Mouse (Mus musculus) liver, postnatal 0 days (tissue): ENCODE measurements around the gene Rps6ka2. TPM values are rescaled to one million over a fixed set of nuclear protein-coding genes. Genes with fewer than 3 reads are reported as not detected.

Experiments used
- ATAC-seq: fragments of 200-750 bp; cut with Nextera tagmentation; 2 replicates; pipeline ENCODE4 v1.8.0; 2017; ENCODE audit warnings: mild to moderate bottlenecking, moderate library complexity
- DNase-seq: peaks from one replicate; pipeline ENCODE4 v3.0.0-alpha.2; 2016
- H3K27ac ChIP-seq: fragments of 300-500 bp; sonication (generic); 2 replicates; pipeline ENCODE4 v1.5.1; 2014; ENCODE audit warnings: antibody characterized with exemption, moderate library complexity, mild to moderate bottlenecking, low read depth
- H3K27me3 ChIP-seq: fragments of 300-500 bp; sonication (generic); 2 replicates; pipeline ENCODE4 v1.6.1; 2014; ENCODE audit warnings: low read length, control low read depth, mixed read lengths; ENCODE audit not compliant: insufficient read depth
- H3K36me3 ChIP-seq: fragments of 300-500 bp; sonication (generic); replicated peaks from 2 replicates; pipeline ENCODE4 v1.6.1; 2014; ENCODE audit warnings: mild to moderate bottlenecking, control low read depth, low read length, moderate library complexity, mixed read lengths; ENCODE audit not compliant: insufficient read depth
- H3K4me1 ChIP-seq: fragments of 300-500 bp; sonication (generic); 2 replicates; pipeline ENCODE4 v1.6.1; 2014; ENCODE audit warnings: antibody characterized with exemption, mild to moderate bottlenecking, control low read depth; ENCODE audit not compliant: insufficient read depth
- H3K4me2 ChIP-seq: fragments of 300-500 bp; sonication (generic); 2 replicates; pipeline ENCODE4 v1.6.1; 2014; ENCODE audit warnings: low read depth, mild to moderate bottlenecking, low read length, moderate library complexity, mixed read lengths
- H3K4me3 ChIP-seq: fragments of 300-500 bp; sonication (generic); 2 replicates; pipeline ENCODE4 v1.5.1; 2014; ENCODE audit warnings: low read depth, low read length
- H3K9ac ChIP-seq: fragments of 300-500 bp; sonication (generic); replicated peaks from 2 replicates; pipeline ENCODE4 v1.6.1; 2014; ENCODE audit warnings: mild to moderate bottlenecking, moderate library complexity
- H3K9me3 ChIP-seq: fragments of 300-500 bp; sonication (generic); 2 replicates; pipeline ENCODE4 v1.6.1; 2016; ENCODE audit warnings: mild to moderate bottlenecking, control low read depth, low read length, mixed read lengths
- CTCF ChIP-seq: sonication (generic); IDR thresholded peaks from 2 replicates; pipeline ENCODE4 v1.5.1; 2016; ENCODE audit warnings: antibody characterized with exemption, low read depth
- EP300 ChIP-seq: IDR thresholded peaks from 2 replicates; pipeline ENCODE4 v1.6.1; 2016; ENCODE audit warnings: antibody characterized with exemption, low read depth, mild to moderate bottlenecking
- WGBS: fragments of 180-500 bp; shearing (Covaris S2); extraction: QIAGEN DNeasy Blood & Tissue Kit; methylation state at CpG from one replicate; pipeline ENCODE4 v1.1.7; 2014; ENCODE audit not compliant: insufficient replicate concordance; 5-methylcytosine and 5-hydroxymethylcytosine counted together
- polyA plus RNA-seq: library from polyadenylated mRNA; unstranded; fragments of >200 nt; fragmentation: Nextera tagmentation; extraction: Ambion mirVana; gene quantifications from 2 replicates; pipeline ENCODE4 v1.2.1, GENCODE M21; 2015

Rps6ka2 gene
- polyA plus RNA-seq, 1 experiment from 2014 or later: 1.2 TPM

- no peaks in the 10 kb centered on the region for H3K36me3 ChIP-seq
- no peaks in the 10 kb centered on the region for H3K9me3 ChIP-seq
- H3K4me3 ChIP-seq: no peak overlapping the region
- ATAC-seq (no peak), DNase-seq (no peak)
- no peak overlapping the region for H3K9ac ChIP-seq
- no peak overlapping the region for H3K27ac ChIP-seq
- no peaks in the 10 kb centered on the region for H3K4me1 ChIP-seq
- TF ChIP-seq EP300: no peak
- no peak for TF ChIP-seq CTCF
- no peak overlapping the region for H3K4me2 ChIP-seq
- WGBS: 82% methylated on average over 11 of the region's 11 CpGs
- no peaks in the 10 kb centered on the region for H3K27me3 ChIP-seq
These were observed 47.9 kb downstream of the Rps6ka2 start for GRCm38 (mm10) chr17:7217791-7218329.

DNA sequence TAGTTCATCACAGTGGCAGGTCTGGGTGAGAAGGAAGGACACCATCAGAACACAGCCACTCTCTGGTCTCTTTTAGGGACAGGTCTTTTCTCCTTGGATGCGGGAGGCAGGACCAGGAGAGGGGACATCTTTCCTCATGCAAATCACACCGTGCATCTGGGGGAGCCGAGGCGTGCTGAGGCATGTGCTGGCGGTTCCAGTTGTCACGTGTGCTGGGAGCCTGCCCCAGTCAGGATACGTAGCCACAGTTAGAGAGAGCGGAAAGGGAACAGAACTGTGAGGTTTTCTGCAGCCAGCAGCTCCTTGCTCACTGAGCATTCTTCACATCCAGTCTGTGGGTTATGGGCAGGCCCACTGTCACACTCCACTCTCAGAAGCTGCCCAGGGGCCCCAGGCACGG, 48.5 kb downstream of the Rps6ka2 start:
- Histone ChIP-seq H3K9me3 (no peaks in the 10 kb centered on the region), H3K4me1 (no peaks in the 10 kb centered on the region), H3K36me3 (no peaks in the 10 kb centered on the region), H3K4me3 (no peak overlapping the region), H3K27me3 (no peaks in the 10 kb centered on the region), H3K9ac (no peak overlapping the region), H3K27ac (no peak overlapping the region), H3K4me2 (no peak overlapping the region)
- ATAC-seq: no peak
- DNase-seq: no peak
- WGBS: 72% methylated on average over 9 of the region's 9 CpGs
- no peak for TF ChIP-seq EP300
- TF ChIP-seq CTCF: no peak

GRCm38 (mm10) chr17:7219044-7219718, 49.3 kb downstream of the Rps6ka2 start:
- 53% methylated on average over 11 of the region's 11 CpGs for WGBS
- Histone ChIP-seq H3K27me3 (no peaks in the 10 kb centered on the region), H3K9ac (no peak overlapping the region), H3K36me3 (no peaks in the 10 kb centered on the region), H3K27ac (no peak overlapping the region), H3K4me3 (no peak overlapping the region), H3K4me1 (no peaks in the 10 kb centered on the region), H3K4me2 (no peak overlapping the region), H3K9me3 (no peaks in the 10 kb centered on the region)
- no peak for TF ChIP-seq CTCF
- ATAC-seq (no peak), DNase-seq (no peak)

DNA sequence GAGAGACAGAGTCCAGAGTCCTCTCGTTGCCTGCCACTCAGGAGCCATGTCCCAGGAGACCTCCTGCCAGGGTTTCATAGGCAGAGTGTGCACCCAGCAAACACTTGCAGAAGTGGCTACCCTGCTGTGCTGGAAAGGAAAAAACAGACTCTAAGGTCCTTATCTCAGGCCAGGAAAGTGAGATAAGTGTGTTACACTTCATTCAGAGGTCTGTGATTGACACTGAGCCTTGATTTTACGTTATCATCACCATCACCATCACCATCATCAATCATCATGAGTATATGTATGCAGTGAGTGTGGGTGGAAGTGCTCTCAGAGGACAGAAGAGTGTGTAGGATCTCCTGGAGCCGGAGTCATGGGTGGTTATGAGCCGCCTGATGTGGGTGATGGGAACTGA, 51.4 kb downstream of the Rps6ka2 start:
- Histone ChIP-seq H3K9ac (no peak overlapping the region), H3K27me3 (no peaks in the 10 kb centered on the region), H3K27ac (no peak overlapping the region), H3K4me3 (no peak overlapping the region), H3K4me2 (no peak overlapping the region), H3K9me3 (no peaks in the 10 kb centered on the region), H3K4me1 (no peaks in the 10 kb centered on the region), H3K36me3 (no peaks in the 10 kb centered on the region)
- ATAC-seq: no peak
- TF ChIP-seq EP300 (no peak), CTCF (no peak)
- 72% methylated on average over 4 of the region's 4 CpGs for WGBS
- no peak for DNase-seq

- DNase-seq (no peak), ATAC-seq (no peak)
- Histone ChIP-seq H3K9me3 (no peaks in the 10 kb centered on the region), H3K27ac (no peak overlapping the region), H3K4me3 (no peak overlapping the region), H3K4me2 (no peak overlapping the region), H3K27me3 (no peaks in the 10 kb centered on the region), H3K4me1 (no peaks in the 10 kb centered on the region), H3K36me3 (no peaks in the 10 kb centered on the region), H3K9ac (no peak overlapping the region)
- no peak for TF ChIP-seq CTCF
- no peak for TF ChIP-seq EP300
- WGBS: 25% methylated on average over 3 of the region's 3 CpGs
These were observed 52.3 kb downstream of the Rps6ka2 start for GRCm38 (mm10) chr17:7222198-7222597.

DNA sequence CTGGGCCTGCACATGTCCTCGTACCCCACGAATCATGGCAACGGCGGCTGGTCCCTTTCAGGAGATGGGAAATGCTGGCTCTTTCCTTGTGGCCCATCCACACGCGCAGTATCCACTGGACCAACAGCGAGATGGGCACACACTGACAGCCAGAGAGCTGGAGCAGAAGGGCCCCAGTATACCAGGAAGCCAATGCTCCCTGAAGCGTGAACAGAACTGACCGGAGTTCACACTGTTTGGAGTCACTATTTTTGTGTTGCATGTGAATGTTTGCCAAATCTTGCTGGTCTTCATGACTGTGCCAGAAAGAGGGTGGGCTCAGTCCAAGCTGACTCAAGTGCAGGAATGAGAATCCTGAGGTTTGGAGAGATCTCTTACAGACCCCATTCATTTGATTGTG, 58.6 kb downstream of the Rps6ka2 start:
- no peak for TF ChIP-seq CTCF
- Histone ChIP-seq H3K27ac (no peak overlapping the region), H3K36me3 (no peaks in the 10 kb centered on the region), H3K4me1 (no peaks in the 10 kb centered on the region), H3K27me3 (no peaks in the 10 kb centered on the region), H3K9me3 (no peaks in the 10 kb centered on the region), H3K4me2 (no peak overlapping the region), H3K9ac (no peak overlapping the region), H3K4me3 (no peak overlapping the region)
- DNase-seq (no peak), ATAC-seq (no peak)
- WGBS: 73% methylated on average over 9 of the region's 9 CpGs

DNA sequence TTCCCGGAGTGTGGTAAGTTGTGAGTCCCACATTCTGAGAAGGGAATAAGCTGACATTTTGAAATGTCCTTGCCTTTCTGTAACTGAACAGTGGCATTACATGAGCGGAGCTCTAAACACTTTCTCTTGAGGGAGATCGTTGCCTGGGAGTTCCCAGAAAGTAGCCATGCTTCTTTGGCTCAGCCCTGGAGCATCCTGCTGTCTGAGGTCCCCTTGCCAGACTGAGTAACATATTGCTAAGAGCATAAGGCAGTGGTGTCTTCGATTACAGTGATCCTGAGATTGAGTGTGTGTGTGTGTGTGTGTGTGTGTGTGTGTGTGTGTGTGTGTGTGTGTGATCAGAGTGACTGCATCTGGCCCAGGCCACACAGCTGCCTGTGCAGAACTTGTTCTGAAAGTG, 61.4 kb downstream of the Rps6ka2 start:
- Histone ChIP-seq H3K4me1 (no peaks in the 10 kb centered on the region), H3K4me2 (no peak overlapping the region), H3K9me3 (no peaks in the 10 kb centered on the region), H3K9ac (no peak overlapping the region), H3K36me3 (no peaks in the 10 kb centered on the region), H3K27me3 (no peaks in the 10 kb centered on the region), H3K27ac (no peak overlapping the region), H3K4me3 (no peak overlapping the region)
- no peak for DNase-seq
- WGBS: 75% methylated on average over 4 of the region's 4 CpGs
- no peak for ATAC-seq
- no peak for TF ChIP-seq EP300
- no peak for TF ChIP-seq CTCF
